In the genomic region with DNA sequence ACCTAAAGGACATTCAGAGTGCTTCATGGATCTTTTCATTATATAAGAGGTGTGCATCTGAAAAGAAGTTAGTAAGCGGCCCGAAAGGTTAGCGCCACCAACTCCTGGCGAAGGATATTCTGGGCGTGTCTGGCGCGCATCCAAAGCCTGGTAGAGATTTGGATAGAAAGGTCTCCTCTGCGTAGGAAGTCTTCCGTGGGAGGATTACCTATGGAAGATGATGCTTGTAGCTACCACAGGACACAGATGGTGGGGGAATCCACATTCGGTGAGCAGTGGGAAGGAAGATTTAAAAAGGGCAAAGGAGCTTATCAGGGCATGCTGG, we compare ENCODE assay signal across 8 mouse cellular contexts. TPM values are rescaled to one million over a fixed set of nuclear protein-coding genes. Genes with fewer than 3 reads are reported as not detected.
DNase-seq lines count a peak whose midpoint lies in the region; ATAC-seq and TF ChIP-seq lines count a peak whose summit lies in the region.

No protein-coding gene starts in this region.

- no peak for ATAC-seq in intestine, embryonic 14.5 days (replicated peaks; ENCODE audit: low FRiP score, low TSS enrichment, low read depth)
- peak; percentile 3 for ATAC-seq in megakaryocyte progenitor cell, adult 5-6 weeks (replicated peaks; ENCODE audit: poor library complexity)

- TF ChIP-seq POLR2A in MEL (IDR thresholded peaks at IDR 0.05; ENCODE audit: control insufficient read depth in 1 of 2, insufficient read depth in 1 of 2, low read depth in 1 of 2, low read length in 2 of 2, poor library complexity in 1 of 2) = no peak
- TF ChIP-seq POLR2A in embryonic fibroblast, embryonic 13.5 days (IDR thresholded peaks at IDR 0.05; ENCODE audit: low read depth, low read length) = no peak

- H3K4me3 ChIP-seq in MEL (ENCODE audit: control insufficient read depth in 1 of 2, insufficient read depth in 1 of 2, low read depth in 2 of 2, low read length in 2 of 2) = peak overlapping the region; percentile 32 to 67
- peak overlapping the region; percentile 64 for H3K4me3 ChIP-seq in embryonic fibroblast, embryonic 13.5 days (ENCODE audit: insufficient read depth, low read length)
- peak overlapping the region; percentile 81 for H3K4me3 ChIP-seq in intestine, embryonic 14.5 days (ENCODE audit: low read depth, low read length)

- TF ChIP-seq EP300 in MEL (IDR thresholded peaks at IDR 0.05; ENCODE audit: low read depth in 1 of 2, low read length in 2 of 2) = no peak

- WGBS in intestine, embryonic 14.5 days = 2% methylated on average over 10 of the region's 10 CpGs

- H3K9ac ChIP-seq in MEL (ENCODE audit: control insufficient read depth, low read depth, low read length, poor library complexity, severe bottlenecking) = peak overlapping the region; percentile 74
- H3K9ac ChIP-seq in intestine, embryonic 14.5 days (ENCODE audit: low read length) = peak overlapping the region; percentile 53

- H3K79me2 ChIP-seq in MEL (ENCODE audit: control insufficient read depth, insufficient read depth, low read length, poor library complexity) = peaks cover 8% of the 10 kb centered on the region; the same call in 1 of the 2 replicates

- peaks cover 6% of the 10 kb centered on the region in 2 experiments; a peak in 3 of 4 replicates for H3K4me1 ChIP-seq in MEL (ENCODE audit: control insufficient read depth in 1 of 2, insufficient read depth in 2 of 2, low read length in 2 of 2)
- no peaks in the 10 kb centered on the region for H3K4me1 ChIP-seq in embryonic fibroblast, embryonic 13.5 days (ENCODE audit: control insufficient read depth, insufficient read depth, low read length)
- H3K4me1 ChIP-seq in intestine, embryonic 14.5 days (replicated peaks; ENCODE audit: control insufficient read depth, insufficient read depth, low read length) = peaks cover 12% of the 10 kb centered on the region

- H3K27me3 ChIP-seq in MEL (ENCODE audit: control insufficient read depth in 1 of 2, insufficient read depth in 2 of 2, low read length in 2 of 2) = no peaks in the 10 kb centered on the region
- no peaks in the 10 kb centered on the region for H3K27me3 ChIP-seq in intestine, embryonic 14.5 days (replicated peaks; ENCODE audit: control insufficient read depth, insufficient read depth, low read length)

- no peak for TF ChIP-seq RAD21 in MEL (IDR thresholded peaks at IDR 0.05; ENCODE audit: low read depth, low read length)

- H3K36me3 ChIP-seq in MEL (ENCODE audit: control insufficient read depth in 1 of 2, insufficient read depth in 2 of 2, low read length in 2 of 2) = peaks cover under 1 to 14% of the 10 kb centered on the region in 2 experiments; a peak in 2 of 4 replicates
- 0 out of 2 replicates have a peak, but pooled peaks cover 5% of the 10 kb centered on the region for H3K36me3 ChIP-seq in intestine, embryonic 14.5 days (ENCODE audit: control insufficient read depth, insufficient read depth, low read length)

- TF ChIP-seq CTCF in MEL (IDR thresholded peaks at IDR 0.05 in 2 of 3, conservative IDR thresholded peaks at IDR 0.05 in 1 of 3; ENCODE audit: control insufficient read depth in 1 of 3, insufficient read depth in 1 of 3, low read depth in 2 of 3, low read length in 3 of 3, poor library complexity in 1 of 3, severe bottlenecking in 1 of 3) = no peak
- no peak for TF ChIP-seq CTCF in embryonic fibroblast, embryonic 13.5 days (IDR thresholded peaks at IDR 0.05; ENCODE audit: borderline replicate concordance, insufficient read depth, low read length)

- H3K9me3 ChIP-seq in MEL (replicated peaks; ENCODE audit: insufficient read depth, low read length) = no peaks in the 10 kb centered on the region
- H3K9me3 ChIP-seq in intestine, embryonic 14.5 days (ENCODE audit: control insufficient read depth, low read length) = no peaks in the 10 kb centered on the region

- peak overlapping the region; percentile 84 for H3K4me2 ChIP-seq in intestine, embryonic 14.5 days (ENCODE audit: low read length)

- peak; percentile 6 for DNase-seq in heart, adult 8-10 months (ENCODE audit: low spot score)
- no peak for DNase-seq in heart, adult 9 months (ENCODE audit: low spot score in 2 of 2)
- DNase-seq in MEL (ENCODE audit: low read depth, low spot score) = peak; percentile 79
- no peak for DNase-seq in intestine, embryonic 14.5 days (ENCODE audit: low spot score)
- DNase-seq in testis, postnatal 14 days (ENCODE audit: low spot score) = peak; percentile 20
- DNase-seq in layer of hippocampus, adult 9-11 months = no peak

- peak overlapping the region; percentile 88 for H3K27ac ChIP-seq in MEL (ENCODE audit: control insufficient read depth, low read depth, low read length)
- H3K27ac ChIP-seq in embryonic fibroblast, embryonic 13.5 days (ENCODE audit: insufficient read depth, low read length) = no peak overlapping the region
- H3K27ac ChIP-seq in intestine, embryonic 14.5 days (ENCODE audit: low read depth) = peak overlapping the region; percentile 51; the same call in 1 of the 2 replicates

TF ChIP-seq in MEL, 35 proteins besides CTCF, POLR2A, EP300 and RAD21:
- TF ChIP-seq SMC3 (IDR thresholded peaks at IDR 0.05; ENCODE audit: low read depth, low read length) (0 out of 2 replicates have a peak, but pooled peaks have one; percentile 5), MXI1 (IDR thresholded peaks at IDR 0.05; ENCODE audit: low read depth, low read length) (0 out of 2 replicates have a peak, but pooled peaks have one; percentile 17), CHD2 (IDR thresholded peaks at IDR 0.05; ENCODE audit: low read length) (no peak), GATA1 (IDR thresholded peaks at IDR 0.05; ENCODE audit: low read depth, low read length) (0 out of 2 replicates have a peak, but pooled peaks have one; percentile 7), ETS1 (IDR thresholded peaks at IDR 0.05; ENCODE audit: low read depth, low read length) (0 out of 2 replicates have a peak, but pooled peaks have one; percentile 6)

RNA-seq across cellular contexts. Expression of a gene that starts 0.6 kb away (rescaled TPM):
- 1 to 10 TPM in 2 of 4 experiments, under 1 TPM in 2; 0.65 to 1.1 (median 0.96) TPM for total RNA-seq in heart, adult 8-10 months (2022)
- total RNA-seq in MEL (2012; rRNA removed) = 20.6 and 30.7 TPM in 2 replicates
- 100 to 1,000 TPM in 1 of 2 experiments, 10 to 100 TPM in 1; 42.5 to 446 TPM for polyA plus RNA-seq in MEL (2012; ENCODE audit: insufficient read depth in 1 of 2, insufficient read length in 2 of 2, low read depth in 1 of 2, low replicate concordance in 2 of 2, missing spikeins in 1 of 2)
- 13.5 and 14.0 TPM in 2 replicates for polyA plus RNA-seq in embryonic fibroblast, embryonic 13.5 days (2011; ENCODE audit: insufficient read length, low read depth, missing spikeins)
- polyA plus RNA-seq in intestine, embryonic 14.5 days (2014; fragmentation: Nextera tagmentation; extraction: Ambion mirVana) = 19.8 and 20.0 TPM in 2 replicates
- total RNA-seq in megakaryocyte progenitor cell, adult 5-6 weeks (2015) = 34.9 and 42.0 TPM in 2 replicates
- 71.4 and 104 TPM in 2 replicates for total RNA-seq in megakaryocyte progenitor cell, adult 5-6 weeks (2017)

Comparison
In these comparisons a context has a peak if more than half of its experiments do, and no peak if none do; other contexts are left out.
1. DNase-seq: peak in heart, adult 8-10 months (single experiment), MEL (single experiment) and testis, postnatal 14 days (single experiment); none in heart, adult 9 months (0 of 2), intestine, embryonic 14.5 days (single experiment) and layer of hippocampus, adult 9-11 months (single experiment).
2. RNA of a gene that starts 0.6 kb away (total RNA-seq): 34.9 to 104 TPM in megakaryocyte progenitor cell, adult 5-6 weeks and 20.6 to 30.7 TPM in MEL; 0.65 to 1.1 TPM in heart, adult 8-10 months; every median in the first group is over 10 times any median in the second.
3. Peak in every context shown above with its lines, with median percentiles within 50 percentile points of each other: H3K4me3 ChIP-seq.